Mouse (Mus musculus) liver, adult (tissue): Measurements from ENCODE around the gene Fam199x.

Experiments used
- GATA4 ChIP-seq: IDR thresholded peaks from 2 replicates; pipeline ENCODE4 v1.6.1; 2014; ENCODE audit warnings: mild to moderate bottlenecking, low read length; ENCODE audit not compliant: insufficient replicate concordance

Gene Fam199x

GRCm38 (mm10) chrX:137049425-137050225, at the start of gene Fam199x:
Gene Fam199x, plus strand, starts transcription at chrX:137049594.
- TF ChIP-seq GATA4 = no peak

DNA sequence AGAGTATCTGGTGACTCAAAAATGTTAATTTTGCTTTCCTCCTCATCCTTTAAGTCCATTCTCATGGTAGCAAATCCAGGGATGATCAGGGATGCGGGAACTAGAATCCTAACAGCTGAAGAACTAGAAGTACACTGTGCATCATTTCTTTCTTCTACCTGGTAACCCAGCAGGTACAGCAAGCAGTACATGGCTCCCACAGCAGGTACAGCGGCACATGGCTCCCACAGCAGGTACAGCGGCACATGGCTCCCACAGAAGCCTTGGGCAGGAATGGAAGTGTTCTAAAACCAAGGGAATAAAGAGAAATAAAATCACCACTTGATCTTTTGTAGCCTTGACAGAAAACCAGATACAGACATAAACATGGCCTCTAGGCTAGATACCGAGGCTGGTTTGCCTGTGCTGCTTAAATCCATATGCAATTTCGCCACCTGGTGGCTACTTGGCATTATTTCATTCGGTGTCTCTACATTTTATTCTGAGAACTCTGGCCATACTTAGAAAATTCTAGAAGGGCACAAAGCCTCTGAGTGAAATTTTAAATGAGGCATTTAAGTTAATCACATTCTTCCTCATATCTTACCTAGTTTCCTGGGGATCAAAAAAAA, 34.2 kb upstream of the Fam199x start:
- TF ChIP-seq GATA4 = no peak

GRCm38 (mm10) chrX:137017668-137018067, 31.7 kb upstream of the Fam199x start:
- TF ChIP-seq GATA4 = no peak

- no peak for TF ChIP-seq GATA4
Measured at GRCm38 (mm10) chrX:137019310-137019709, 30.1 kb upstream of the Fam199x start.

DNA sequence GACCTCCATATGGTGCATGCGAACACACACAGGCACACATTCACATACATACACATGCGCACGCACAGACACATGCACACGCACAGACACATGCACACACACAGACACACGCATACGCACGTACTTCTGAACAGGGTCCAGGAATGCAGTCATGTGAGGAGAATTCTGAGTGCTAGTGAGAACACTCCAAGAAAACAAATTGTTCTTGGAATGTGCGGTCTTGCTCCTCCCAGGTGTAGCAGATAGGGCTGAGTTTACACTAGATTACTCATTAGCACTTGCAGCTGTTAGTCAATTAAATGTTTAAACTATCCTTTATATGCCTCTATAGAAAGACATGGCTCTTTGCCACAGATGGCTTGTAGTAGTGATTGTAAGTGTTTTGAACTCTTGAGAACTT, 18.5 kb upstream of the Fam199x start:
- no peak for TF ChIP-seq GATA4

DNA sequence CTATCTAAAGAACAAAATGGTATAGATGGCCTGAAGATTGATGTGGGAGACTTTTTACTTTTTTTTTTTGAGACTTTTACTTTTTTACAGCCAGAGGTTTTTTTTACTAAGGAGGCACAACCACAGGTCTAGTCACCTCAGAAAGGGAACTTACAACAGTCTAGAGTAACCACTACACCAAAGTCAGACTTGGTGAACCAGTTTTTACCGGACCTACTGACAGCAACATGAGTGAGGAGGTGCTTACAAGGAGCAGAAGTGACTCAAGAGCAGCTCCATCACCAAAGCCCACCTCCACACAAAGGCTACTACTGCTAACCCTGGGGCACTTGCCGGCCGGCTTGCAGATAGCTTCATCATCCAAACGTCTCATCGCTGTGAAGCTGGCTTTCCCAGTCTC, 17.7 kb upstream of the Fam199x start:
- no peak for TF ChIP-seq GATA4

GRCm38 (mm10) chrX:137034322-137034721, 15.1 kb upstream of the Fam199x start:
- TF ChIP-seq GATA4 = no peak

- TF ChIP-seq GATA4 = no peak; the same call in 1 of the 2 replicates
Measured at GRCm38 (mm10) chrX:137037470-137037999, 11.9 kb upstream of the Fam199x start.

GRCm38 (mm10) chrX:137038000-137038483, 11.4 kb upstream of the Fam199x start, which contains the start of gene Slc25a53:
Gene Slc25a53, minus strand, starts transcription at chrX:137038302.
- no peak; the same call in 1 of the 2 replicates for TF ChIP-seq GATA4

GRCm38 (mm10) chrX:137038502-137038901, 10.9 kb upstream of the Fam199x start:
- no peak for TF ChIP-seq GATA4

DNA sequence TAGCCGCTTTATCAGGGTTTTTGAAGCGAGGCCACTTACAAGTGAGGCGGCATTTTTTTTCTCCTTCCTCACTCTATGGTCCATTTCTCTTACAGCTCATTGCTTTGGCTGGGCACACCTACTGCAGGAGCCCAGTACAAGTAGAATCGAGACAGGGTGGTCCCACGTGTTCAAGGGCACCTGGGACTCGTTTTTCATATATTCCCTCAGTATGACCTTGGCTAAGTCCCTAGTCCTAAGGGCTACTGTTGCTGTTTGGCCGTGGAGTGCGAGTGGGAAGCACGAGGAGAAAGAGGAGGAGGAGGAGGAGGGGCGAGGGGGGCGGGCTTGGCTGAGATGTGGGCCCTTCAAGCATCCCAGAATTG, 352 bp upstream of the Fam199x start:
- no peak for TF ChIP-seq GATA4

DNA sequence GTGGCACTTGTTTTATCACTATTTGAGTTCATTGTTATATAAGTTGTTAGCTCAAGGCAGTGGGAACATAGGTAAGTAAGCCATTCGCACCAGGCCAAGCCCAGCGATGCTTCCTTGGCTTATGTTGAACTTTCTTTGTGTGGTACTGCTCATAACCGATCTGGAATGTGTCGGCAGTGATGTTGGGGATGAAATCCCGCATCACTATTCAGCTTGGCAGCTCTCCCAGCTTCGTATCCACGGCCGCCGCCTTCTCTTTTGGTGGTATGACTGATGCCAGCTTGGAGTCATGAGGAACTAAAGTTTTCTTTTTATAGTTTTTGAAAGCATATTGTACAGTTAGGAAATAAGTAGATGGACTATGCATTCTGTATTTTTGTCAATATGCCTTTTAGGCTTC, 13.8 kb downstream of the Fam199x start:
- no peak for TF ChIP-seq GATA4

DNA sequence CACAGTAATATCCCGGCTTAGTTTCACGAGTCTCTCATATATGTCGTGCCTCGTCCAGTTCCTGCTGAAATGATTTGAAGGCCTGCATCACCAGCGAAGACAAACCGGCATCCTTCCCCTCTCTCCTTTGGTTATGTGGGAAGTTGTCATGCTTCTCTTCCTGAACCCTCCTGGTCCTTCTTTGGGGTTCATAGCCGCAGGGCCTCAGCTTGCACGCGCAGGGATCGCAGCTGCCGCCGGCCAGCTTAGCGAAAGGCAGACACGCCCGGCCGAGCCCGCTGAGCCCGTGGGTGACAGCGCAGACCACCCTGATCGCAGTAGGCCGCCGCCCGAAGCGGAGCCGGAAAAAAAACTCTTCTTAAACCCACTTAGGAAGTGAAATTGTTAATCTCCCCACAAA, 55.1 kb downstream of the Fam199x start:
- no peak for TF ChIP-seq GATA4

- TF ChIP-seq GATA4 = no peak
Measured at GRCm38 (mm10) chrX:137106498-137106897, 57.1 kb downstream of the Fam199x start.

- TF ChIP-seq GATA4 = no peak
Measured at GRCm38 (mm10) chrX:137118097-137118746, 68.8 kb downstream of the Fam199x start.

GRCm38 (mm10) chrX:137119675-137120423, 70.5 kb downstream of the Fam199x start:
- no peak for TF ChIP-seq GATA4

- no peak for TF ChIP-seq GATA4
Measured at GRCm38 (mm10) chrX:137121718-137122117, 72.3 kb downstream of the Fam199x start, which contains the start of gene Esx1. Gene Esx1, minus strand, starts transcription at chrX:137122083.
